In genomic region chr15:61006608-61007007, GRCm38 (mm10) we compare ENCODE assay signal across 16 mouse cellular contexts.
DNase-seq lines count a peak whose midpoint lies in the region; ATAC-seq and TF ChIP-seq lines count a peak whose summit lies in the region.
"Had no signal": no experiment of that assay in that cellular context is flagged by ENCODE, and none has a peak within 500 bp of the region (broad histone marks: within the 10 kb centered on the region; RNA-seq: fewer than 3 reads in every experiment).

No protein-coding gene starts in this region.

- peak; percentile 37 to 77 for DNase-seq in heart, adult 18-20 months
- DNase-seq in heart, embryonic 10.5 days (ENCODE audit: low spot score): no peak
- DNase-seq in heart, postnatal 10 days: peak; percentile 18 to 34
- peak; percentile 30 for DNase-seq in kidney, postnatal 0 days (ENCODE audit: low spot score)
- peak; percentile 75 for DNase-seq in lung, postnatal 36 days
- DNase-seq in hindbrain, embryonic 14.5 days (ENCODE audit: low spot score): no peak
- DNase-seq: cerebellum, adult 9-11 months; left cerebral cortex, postnatal 4 days; midbrain, embryonic 14.5 days; retina, postnatal 1 day; thymus, postnatal 4 days had no signal

- no peaks in the 10 kb centered on the region for H3K36me3 ChIP-seq in heart, embryonic 10.5 days
- no peaks in the 10 kb centered on the region for H3K36me3 ChIP-seq in kidney, postnatal 0 days (ENCODE audit: insufficient read depth, low read length)
- no peaks in the 10 kb centered on the region for H3K36me3 ChIP-seq in hindbrain, embryonic 14.5 days (replicated peaks; ENCODE audit: control insufficient read depth, insufficient read depth)
- no peaks in the 10 kb centered on the region for H3K36me3 ChIP-seq in hindbrain, embryonic 12.5 days
- H3K36me3 ChIP-seq: embryonic facial prominence, embryonic 12.5 days; forebrain, embryonic 12.5 days; heart, embryonic 13.5 days; neural tube, embryonic 12.5 days had no signal

- H3K27ac ChIP-seq in heart, embryonic 10.5 days: no peak overlapping the region
- no peak overlapping the region for H3K27ac ChIP-seq in kidney, postnatal 0 days
- H3K27ac ChIP-seq in hindbrain, embryonic 14.5 days: no peak overlapping the region
- no peak overlapping the region for H3K27ac ChIP-seq in hindbrain, embryonic 12.5 days
- H3K27ac ChIP-seq: embryonic facial prominence, embryonic 12.5 days; forebrain, embryonic 12.5 days; heart, embryonic 13.5 days; neural tube, embryonic 12.5 days had no signal

- no peak for ATAC-seq in kidney, postnatal 0 days (replicated peaks; ENCODE audit: low FRiP score, low read depth)
- no peak for ATAC-seq in hindbrain, embryonic 14.5 days (ENCODE audit: low FRiP score)
- ATAC-seq in hindbrain, embryonic 12.5 days (ENCODE audit: low FRiP score): no peak

- intact Hi-C loops in heart, postnatal 10 days (cut with DNase I): loop anchor here (2.0 kb wide), 1 partner anchor 184 kb away; no protein-coding TSS in a partner anchor

- H3K4me2 ChIP-seq in kidney, postnatal 0 days (ENCODE audit: low read length): no peak overlapping the region
- H3K4me2 ChIP-seq in hindbrain, embryonic 14.5 days (replicated peaks): no peak overlapping the region
- H3K4me2 ChIP-seq in hindbrain, embryonic 12.5 days (replicated peaks): no peak overlapping the region
- H3K4me2 ChIP-seq: embryonic facial prominence, embryonic 12.5 days; forebrain, embryonic 12.5 days; heart, embryonic 13.5 days; neural tube, embryonic 12.5 days had no signal

- no peaks in the 10 kb centered on the region for H3K9me3 ChIP-seq in heart, embryonic 10.5 days
- no peaks in the 10 kb centered on the region for H3K9me3 ChIP-seq in kidney, postnatal 0 days (replicated peaks; ENCODE audit: low read length)
- no peaks in the 10 kb centered on the region for H3K9me3 ChIP-seq in hindbrain, embryonic 14.5 days (ENCODE audit: control insufficient read depth, low read length)
- no peaks in the 10 kb centered on the region for H3K9me3 ChIP-seq in hindbrain, embryonic 12.5 days (replicated peaks)
- H3K9me3 ChIP-seq: embryonic facial prominence, embryonic 12.5 days; forebrain, embryonic 12.5 days; heart, embryonic 13.5 days; neural tube, embryonic 12.5 days had no signal

- H3K4me1 ChIP-seq in heart, embryonic 10.5 days: no peaks in the 10 kb centered on the region
- no peaks in the 10 kb centered on the region for H3K4me1 ChIP-seq in kidney, postnatal 0 days (replicated peaks; ENCODE audit: insufficient read depth, low read length)
- no peaks in the 10 kb centered on the region for H3K4me1 ChIP-seq in hindbrain, embryonic 14.5 days (replicated peaks; ENCODE audit: control insufficient read depth, insufficient read depth, low read length)
- no peaks in the 10 kb centered on the region for H3K4me1 ChIP-seq in hindbrain, embryonic 12.5 days
- H3K4me1 ChIP-seq: embryonic facial prominence, embryonic 12.5 days; forebrain, embryonic 12.5 days; heart, embryonic 13.5 days; neural tube, embryonic 12.5 days had no signal

- H3K4me3 ChIP-seq in heart, embryonic 10.5 days: no peak overlapping the region
- no peak overlapping the region for H3K4me3 ChIP-seq in kidney, postnatal 0 days (replicated peaks; ENCODE audit: low read depth, low read length)
- no peak overlapping the region for H3K4me3 ChIP-seq in hindbrain, embryonic 14.5 days (replicated peaks; ENCODE audit: low read length)
- no peak overlapping the region for H3K4me3 ChIP-seq in hindbrain, embryonic 12.5 days
- H3K4me3 ChIP-seq: embryonic facial prominence, embryonic 12.5 days; forebrain, embryonic 12.5 days; heart, embryonic 13.5 days; neural tube, embryonic 12.5 days had no signal

- TF ChIP-seq CTCF in kidney, postnatal 0 days (IDR thresholded peaks at IDR 0.05; ENCODE audit: low read depth): no peak

- WGBS in heart, embryonic 10.5 days: 72% methylated on average over 4 of the region's 4 CpGs
- WGBS in kidney, postnatal 0 days: 38% methylated on average over 4 of the region's 4 CpGs
- WGBS in hindbrain, embryonic 14.5 days: 79% methylated on average over 4 of the region's 4 CpGs
- 78% methylated on average over 4 of the region's 4 CpGs for WGBS in hindbrain, embryonic 12.5 days

- no peaks in the 10 kb centered on the region for H3K27me3 ChIP-seq in heart, embryonic 10.5 days (ENCODE audit: insufficient read depth, poor library complexity, severe bottlenecking)
- H3K27me3 ChIP-seq in kidney, postnatal 0 days (ENCODE audit: insufficient read depth, low read length): no peaks in the 10 kb centered on the region
- no peaks in the 10 kb centered on the region for H3K27me3 ChIP-seq in hindbrain, embryonic 14.5 days (ENCODE audit: control insufficient read depth, insufficient read depth, low read length)
- no peaks in the 10 kb centered on the region for H3K27me3 ChIP-seq in hindbrain, embryonic 12.5 days
- H3K27me3 ChIP-seq: embryonic facial prominence, embryonic 12.5 days; forebrain, embryonic 12.5 days; heart, embryonic 13.5 days; neural tube, embryonic 12.5 days had no signal

- H3K9ac ChIP-seq in kidney, postnatal 0 days (ENCODE audit: low read depth, low read length): no peak overlapping the region
- H3K9ac ChIP-seq in hindbrain, embryonic 14.5 days: no peak overlapping the region
- no peak overlapping the region for H3K9ac ChIP-seq in hindbrain, embryonic 12.5 days
- H3K9ac ChIP-seq: embryonic facial prominence, embryonic 12.5 days; forebrain, embryonic 12.5 days; heart, embryonic 13.5 days; neural tube, embryonic 12.5 days had no signal

Comparison
In these comparisons a context has a peak if more than half of its experiments do, and no peak if none do; other contexts are left out.
1. DNase-seq: peak in heart, adult 18-20 months (2 of 2), heart, postnatal 10 days (2 of 2), kidney, postnatal 0 days (single experiment) and lung, postnatal 36 days (single experiment); none in heart, embryonic 10.5 days (single experiment) and hindbrain, embryonic 14.5 days (single experiment).